Mouse (Mus musculus): ENCODE measurements around the gene Arhgap45. TPM values are rescaled to one million over a fixed set of nuclear protein-coding genes. Genes with fewer than 3 reads are reported as not detected.
"Not testable (repeated sequence)": the region's sequence is repeated elsewhere in the genome, so short reads cannot be mapped to it uniquely, and the experiment has no call there.

Arhgap45 gene
- polyA plus RNA-seq, 1 experiment from 2014 or later = 12.6 TPM

DNA sequence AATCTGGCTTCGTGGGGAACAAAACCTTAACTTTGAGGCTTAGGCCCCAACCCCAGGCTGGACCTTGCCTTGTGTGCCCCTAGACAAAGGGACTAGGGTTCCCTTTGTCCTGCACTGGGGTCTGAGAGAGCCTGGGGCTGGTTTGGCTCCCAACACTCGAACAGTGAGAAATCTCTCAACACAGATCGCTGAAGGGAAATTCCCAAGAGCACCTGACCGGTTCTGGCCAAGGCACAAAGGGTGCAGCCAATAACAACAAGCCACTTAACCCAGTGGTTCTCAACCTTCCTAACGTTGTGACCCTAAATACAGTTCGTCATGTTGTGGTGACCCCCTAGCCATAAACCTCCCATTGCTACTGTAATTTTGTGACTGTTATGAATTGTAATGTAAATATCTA, 33.8 kb downstream of the Arhgap45 start:
- 26% methylated on average over 6 of the region's 6 CpGs for WGBS

DNA sequence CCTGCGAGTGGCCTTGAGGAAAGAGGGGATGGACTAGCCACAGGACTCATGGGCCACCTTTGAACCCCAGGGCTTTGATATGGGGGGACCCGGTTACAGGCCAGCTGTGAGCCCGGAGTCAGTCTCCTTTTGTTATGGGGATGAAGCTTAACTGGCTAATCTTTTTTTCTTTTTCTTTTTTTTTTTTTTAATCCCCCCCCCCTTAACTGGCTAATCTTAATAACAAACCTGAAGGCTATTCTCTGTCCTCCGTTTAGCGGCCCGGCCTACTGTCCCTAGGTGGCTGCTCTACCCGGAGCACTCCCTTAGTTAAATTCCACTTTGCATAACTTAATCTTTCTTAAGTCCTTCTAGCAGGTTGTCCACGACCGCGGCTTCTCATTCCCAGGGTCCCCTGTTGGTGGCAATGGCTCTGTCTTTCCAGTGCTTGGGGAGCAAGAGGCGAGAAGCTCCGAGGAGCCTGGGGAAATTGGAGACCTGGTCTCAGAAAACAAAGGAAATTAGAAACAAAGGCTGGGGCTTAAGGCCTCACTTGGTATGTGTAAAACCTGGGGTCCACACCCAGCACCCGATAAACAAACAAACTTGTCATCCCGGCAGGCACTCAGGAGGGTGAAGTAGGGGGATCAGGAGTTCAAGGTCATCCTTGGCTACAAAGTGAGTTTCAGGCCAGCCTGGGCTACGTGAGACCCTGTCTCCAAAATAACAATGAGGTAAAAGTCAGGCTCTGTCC, 34.6 kb downstream of the Arhgap45 start:
- WGBS = 32% methylated on average over 15 of the region's 15 CpGs
- peaks cover 36% of the 10 kb centered on the region for H3K4me1 ChIP-seq (replicated peaks)
- no peak overlapping the region; the same call in 1 of the 2 replicates for H3K9ac ChIP-seq (replicated peaks)
- H3K27ac ChIP-seq = 0 out of 2 replicates have a peak overlapping the region, but pooled peaks have one; percentile 32
- peaks cover 9% of the 10 kb centered on the region for H3K36me3 ChIP-seq
- peaks cover 10% of the 10 kb centered on the region; the same call in 1 of the 2 replicates for H3K27me3 ChIP-seq
- ATAC-seq (ENCODE audit: insufficient number of reproducible peaks, insufficient read depth, low FRiP score, low TSS enrichment, low read depth) = no peak
- no peak overlapping the region for H3K4me3 ChIP-seq (replicated peaks)
- H3K9me3 ChIP-seq = no peaks in the 10 kb centered on the region
- H3K4me2 ChIP-seq = no peak overlapping the region

More for the DNA sequence above, 33.8 kb downstream of the Arhgap45 start:
- Histone ChIP-seq H3K9ac (replicated peaks) (no peak overlapping the region; the same call in 1 of the 2 replicates), H3K9me3 (no peaks in the 10 kb centered on the region), H3K4me2 (no peak overlapping the region), H3K4me3 (replicated peaks) (no peak overlapping the region), H3K4me1 (replicated peaks) (peaks cover 30% of the 10 kb centered on the region), H3K27me3 (peaks cover 10% of the 10 kb centered on the region; the same call in 1 of the 2 replicates), H3K27ac (no peak overlapping the region), H3K36me3 (peaks cover 1% of the 10 kb centered on the region)
- no peak for ATAC-seq (ENCODE audit: insufficient number of reproducible peaks, insufficient read depth, low FRiP score, low TSS enrichment, low read depth)

DNA sequence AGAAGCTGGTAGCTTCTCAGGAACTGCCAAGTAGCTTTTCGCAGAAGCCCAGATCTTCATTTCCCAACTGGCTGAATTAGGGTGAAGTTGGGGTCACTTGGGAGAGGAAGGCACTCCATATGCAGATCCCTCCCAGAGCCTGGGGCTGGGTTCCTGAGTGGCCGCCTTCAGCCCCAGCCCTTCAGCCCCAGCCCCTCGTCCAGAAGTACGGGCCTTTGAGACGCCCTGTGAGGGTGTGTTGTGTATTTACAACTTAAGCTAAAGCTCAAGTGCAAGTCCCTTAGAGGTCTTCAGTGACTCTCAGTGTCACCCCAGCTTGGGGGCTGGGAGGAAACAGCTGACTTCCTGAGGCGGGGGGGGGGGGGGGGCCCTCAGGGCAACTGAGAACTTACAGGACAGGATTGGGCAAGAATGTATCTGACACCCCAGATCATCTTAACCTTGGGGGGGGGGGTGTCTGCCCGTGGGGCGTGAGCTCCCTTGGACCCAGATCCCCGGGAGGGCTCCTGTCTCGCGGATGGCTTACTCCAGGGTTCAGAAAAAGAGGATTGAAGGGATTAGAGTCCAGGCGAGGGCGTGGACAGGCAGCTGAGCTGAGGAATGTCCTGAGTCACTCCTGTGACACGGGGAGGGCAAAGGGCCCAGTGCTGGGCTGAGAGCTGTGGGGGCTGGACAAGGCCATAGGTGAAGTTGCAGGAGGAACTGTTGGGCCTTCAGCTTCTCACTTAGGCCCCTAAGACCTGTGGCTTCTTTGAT, 35.3 kb downstream of the Arhgap45 start:
- Histone ChIP-seq H3K9me3 (no peaks in the 10 kb centered on the region), H3K4me3 (replicated peaks) (no peak overlapping the region), H3K27ac (0 out of 2 replicates have a peak overlapping the region, but pooled peaks have one; percentile 32), H3K27me3 (peaks cover 8% of the 10 kb centered on the region; the same call in 1 of the 2 replicates), H3K4me1 (replicated peaks) (peaks cover 36% of the 10 kb centered on the region), H3K4me2 (peak overlapping the region; percentile 77), H3K9ac (replicated peaks) (no peak overlapping the region), H3K36me3 (peaks cover 17% of the 10 kb centered on the region)
- ATAC-seq (ENCODE audit: insufficient number of reproducible peaks, insufficient read depth, low FRiP score, low TSS enrichment, low read depth) = no peak
- 41% methylated on average over 14 of the region's 14 CpGs for WGBS

DNA sequence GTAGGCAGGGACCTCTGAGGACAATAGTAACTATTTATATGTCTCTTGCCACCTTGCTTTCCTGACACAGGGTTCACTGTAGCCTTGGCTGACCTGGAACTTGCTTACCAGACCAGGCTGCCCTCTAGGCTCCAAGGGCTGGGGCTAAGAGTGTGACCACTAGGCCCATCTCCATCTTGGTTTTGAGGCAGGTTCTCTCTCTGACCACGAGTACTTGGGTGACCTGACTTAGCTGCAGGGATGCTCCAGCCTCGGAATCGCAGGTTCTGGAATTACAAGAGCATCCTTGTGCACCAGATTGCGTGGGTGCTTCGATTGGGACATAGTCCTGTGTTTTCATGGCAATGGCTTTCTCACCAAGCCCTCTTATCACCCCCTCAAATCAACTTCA, 35.9 kb downstream of the Arhgap45 start:
- peaks cover 32% of the 10 kb centered on the region for H3K4me1 ChIP-seq (replicated peaks)
- no peak for ATAC-seq (ENCODE audit: insufficient number of reproducible peaks, insufficient read depth, low FRiP score, low TSS enrichment, low read depth)
- peaks cover 23% of the 10 kb centered on the region for H3K36me3 ChIP-seq
- H3K27ac ChIP-seq = no peak overlapping the region
- no peak overlapping the region for H3K4me3 ChIP-seq (replicated peaks)
- no peak overlapping the region for H3K9ac ChIP-seq (replicated peaks)
- peak overlapping the region; percentile 77 for H3K4me2 ChIP-seq
- H3K9me3 ChIP-seq = no peaks in the 10 kb centered on the region
- WGBS = 79% methylated on average over 5 of the region's 5 CpGs
- peaks cover 2% of the 10 kb centered on the region; the same call in 1 of the 2 replicates for H3K27me3 ChIP-seq

DNA sequence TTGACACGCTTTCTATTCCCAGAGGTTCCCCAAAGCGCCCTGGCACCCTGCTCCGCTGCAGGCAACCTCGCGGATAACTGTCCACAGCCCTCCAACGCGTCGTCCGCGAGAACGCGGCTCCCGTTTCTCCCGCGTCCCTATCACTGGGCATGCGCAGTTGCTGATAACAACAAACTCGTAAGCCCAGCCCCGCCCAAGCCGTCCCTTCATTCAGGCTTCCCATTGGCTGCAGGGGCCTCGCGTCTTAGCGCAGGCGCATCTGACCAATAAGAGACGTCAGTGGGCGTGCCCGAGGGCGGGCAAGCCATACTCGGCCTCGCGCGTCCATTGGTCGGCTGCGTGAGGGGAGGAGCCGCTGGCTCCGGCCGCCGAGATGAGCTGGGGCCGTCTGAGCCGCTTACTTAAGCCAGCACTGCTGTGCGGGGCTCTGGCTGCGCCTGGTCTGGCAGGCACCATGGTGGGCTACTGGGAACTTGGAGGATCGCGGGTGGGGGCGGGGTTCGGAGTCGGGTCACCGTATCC, 36.9 kb downstream of the Arhgap45 start:
- no peaks in the 10 kb centered on the region for H3K27me3 ChIP-seq
- H3K4me1 ChIP-seq (replicated peaks) = peaks cover 23% of the 10 kb centered on the region
- peak; percentile 98 for ATAC-seq (ENCODE audit: insufficient number of reproducible peaks, insufficient read depth, low FRiP score, low TSS enrichment, low read depth)
- whole genome bisulfite sequencing = under 1% methylated on average over 47 of the region's 47 CpGs
- H3K9ac ChIP-seq (replicated peaks) = peak overlapping the region; percentile 92
- H3K36me3 ChIP-seq = peaks cover 32% of the 10 kb centered on the region
- peak overlapping the region; percentile 98 for H3K27ac ChIP-seq
- no peaks in the 10 kb centered on the region for H3K9me3 ChIP-seq
- H3K4me3 ChIP-seq (replicated peaks) = peak overlapping the region; percentile 89
- H3K4me2 ChIP-seq = peak overlapping the region; percentile 77

DNA sequence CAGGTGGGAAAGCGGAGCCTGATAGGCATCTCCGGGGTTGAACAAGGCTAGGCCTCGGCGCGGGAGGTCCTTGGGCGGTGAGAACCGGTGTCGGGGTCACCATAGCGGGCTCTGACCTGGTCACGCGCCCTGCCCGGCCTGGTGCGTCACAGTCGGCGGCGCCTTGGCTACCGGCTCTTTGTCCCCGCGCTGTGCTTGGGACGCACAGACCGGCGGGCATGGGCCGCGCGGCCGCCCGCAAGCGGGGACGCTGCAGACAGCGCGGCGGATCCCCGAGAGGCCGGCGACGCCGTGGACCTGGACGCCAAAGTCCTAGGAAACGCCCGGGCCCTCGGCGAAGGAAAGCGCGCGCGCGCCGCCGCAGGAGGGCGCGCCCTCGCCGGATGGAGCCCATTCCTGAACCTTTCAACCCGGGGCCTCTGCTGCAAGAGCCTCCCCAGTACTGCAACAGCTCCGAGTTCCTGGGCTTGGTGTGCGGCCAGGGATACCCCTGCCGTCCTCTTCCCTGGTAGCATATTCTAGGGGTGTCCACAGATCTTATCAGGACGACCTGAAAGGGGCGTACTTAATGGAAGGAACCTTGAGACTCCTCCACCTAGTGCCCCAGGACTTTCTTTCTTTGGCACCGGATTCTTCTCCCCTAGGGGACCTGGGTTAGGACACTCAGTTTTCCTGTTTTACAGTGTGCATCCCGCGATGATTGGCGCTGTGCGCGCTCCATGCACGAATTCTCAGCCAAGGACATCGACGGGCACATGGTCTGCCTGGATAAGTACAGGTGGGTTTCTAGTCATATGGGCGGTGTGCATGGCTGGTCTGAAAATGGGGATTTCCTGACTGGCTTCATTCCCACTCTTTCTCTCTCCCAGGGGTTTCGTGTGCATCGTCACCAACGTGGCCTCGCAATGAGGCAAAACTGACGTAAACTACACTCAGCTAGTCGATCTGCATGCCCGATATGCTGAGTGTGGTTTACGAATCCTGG, 37.7 kb downstream of the Arhgap45 start:
- H3K4me2 ChIP-seq = peak overlapping the region; percentile 77
- peak; percentile 44 for ATAC-seq (ENCODE audit: insufficient number of reproducible peaks, insufficient read depth, low FRiP score, low TSS enrichment, low read depth)
- 3% methylated on average over 77 of the region's 77 CpGs for WGBS
- H3K9me3 ChIP-seq = no peaks in the 10 kb centered on the region
- H3K36me3 ChIP-seq = peaks cover 40% of the 10 kb centered on the region
- peak overlapping the region; percentile 89 for H3K4me3 ChIP-seq (replicated peaks)
- peak overlapping the region; percentile 98 for H3K27ac ChIP-seq
- peaks cover 18% of the 10 kb centered on the region for H3K4me1 ChIP-seq (replicated peaks)
- peak overlapping the region; percentile 92 for H3K9ac ChIP-seq (replicated peaks)
- no peaks in the 10 kb centered on the region for H3K27me3 ChIP-seq

DNA sequence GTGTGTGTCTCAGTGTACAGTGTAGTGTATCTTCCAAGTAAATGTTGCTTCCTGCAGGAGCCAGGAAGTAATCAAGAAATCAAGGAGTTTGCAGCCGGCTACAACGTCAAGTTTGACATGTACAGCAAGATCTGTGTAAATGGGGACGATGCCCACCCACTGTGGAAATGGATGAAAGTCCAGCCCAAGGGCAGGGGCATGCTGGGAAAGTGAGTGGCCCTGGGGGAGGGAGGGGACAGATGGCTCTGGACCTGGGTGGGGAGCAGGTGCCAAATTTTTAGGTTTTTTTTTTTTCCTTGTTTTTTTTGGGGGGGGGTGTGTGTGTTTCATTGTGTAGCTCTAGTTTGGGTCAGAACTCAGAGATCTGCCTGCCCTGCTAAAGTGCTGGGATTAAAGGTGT, 38.5 kb downstream of the Arhgap45 start:
- WGBS = 38% methylated on average over 3 of the region's 3 CpGs
- Histone ChIP-seq H3K4me3 (replicated peaks) (peak overlapping the region; percentile 89), H3K4me1 (replicated peaks) (peaks cover 18% of the 10 kb centered on the region), H3K4me2 (peak overlapping the region; percentile 77), H3K9ac (replicated peaks) (peak overlapping the region; percentile 92), H3K36me3 (peaks cover 48% of the 10 kb centered on the region)
- not testable (repeated sequence) for H3K27me3 ChIP-seq; ATAC-seq (ENCODE audit: insufficient number of reproducible peaks, insufficient read depth, low FRiP score, low TSS enrichment, low read depth); H3K9me3 ChIP-seq; H3K27ac ChIP-seq

DNA sequence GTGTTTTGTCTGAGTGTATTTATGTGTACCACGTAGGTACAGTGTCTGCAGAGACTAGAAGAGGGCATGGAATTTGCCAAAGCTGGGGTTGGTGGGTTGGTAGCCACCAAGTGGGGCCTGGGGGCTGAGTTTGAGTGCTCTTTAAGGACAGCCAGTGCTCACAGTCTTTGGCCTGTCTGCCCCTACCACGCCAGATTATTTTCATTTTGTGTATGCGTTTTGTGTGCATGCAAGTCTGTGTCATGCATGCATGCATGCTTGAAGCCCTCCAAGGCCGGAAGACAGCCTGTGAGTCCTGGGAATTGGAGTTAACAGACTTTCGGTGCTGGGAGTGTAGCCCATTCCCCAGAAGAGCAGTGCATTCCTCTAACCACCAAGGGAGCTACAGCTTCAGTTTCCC, 38.9 kb downstream of the Arhgap45 start:
- H3K27me3 ChIP-seq = no peaks in the 10 kb centered on the region
- WGBS = 83% methylated on average over 5 of the region's 5 CpGs
- H3K9me3 ChIP-seq = no peaks in the 10 kb centered on the region
- H3K4me3 ChIP-seq (replicated peaks) = peak overlapping the region; percentile 89; the same call in 1 of the 2 replicates
- peaks cover 18% of the 10 kb centered on the region for H3K4me1 ChIP-seq (replicated peaks)
- H3K9ac ChIP-seq (replicated peaks) = no peak overlapping the region; the same call in 1 of the 2 replicates
- no peak for ATAC-seq (ENCODE audit: insufficient number of reproducible peaks, insufficient read depth, low FRiP score, low TSS enrichment, low read depth)
- H3K4me2 ChIP-seq = peak overlapping the region; percentile 77
- peaks cover 53% of the 10 kb centered on the region for H3K36me3 ChIP-seq
- H3K27ac ChIP-seq = no peak overlapping the region

DNA sequence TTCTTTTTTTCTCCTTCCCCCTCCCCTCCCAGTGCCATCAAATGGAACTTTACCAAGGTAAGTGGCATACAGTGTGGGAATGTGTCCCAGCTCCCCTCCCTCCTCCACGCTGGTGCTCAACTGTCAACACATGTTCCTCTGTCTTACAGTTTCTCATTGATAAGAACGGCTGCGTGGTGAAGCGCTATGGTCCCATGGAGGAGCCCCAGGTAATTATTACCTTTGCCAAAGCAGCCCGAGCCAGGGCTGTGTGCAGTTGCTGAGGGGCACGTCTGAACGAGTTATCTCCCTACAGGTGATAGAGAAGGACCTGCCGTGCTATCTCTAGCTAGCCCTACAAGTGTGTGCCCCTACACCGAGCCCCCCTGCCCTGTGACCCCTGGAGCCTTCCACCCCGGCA, 39.4 kb downstream of the Arhgap45 start:
- no peak overlapping the region for H3K4me3 ChIP-seq (replicated peaks)
- ATAC-seq (ENCODE audit: insufficient number of reproducible peaks, insufficient read depth, low FRiP score, low TSS enrichment, low read depth) = no peak
- peaks cover 18% of the 10 kb centered on the region for H3K4me1 ChIP-seq (replicated peaks)
- H3K9me3 ChIP-seq = no peaks in the 10 kb centered on the region
- no peak overlapping the region; the same call in 1 of the 2 replicates for H3K9ac ChIP-seq (replicated peaks)
- peaks cover 58% of the 10 kb centered on the region for H3K36me3 ChIP-seq
- H3K27me3 ChIP-seq = no peaks in the 10 kb centered on the region
- H3K27ac ChIP-seq = no peak overlapping the region
- H3K4me2 ChIP-seq = 0 out of 2 replicates have a peak overlapping the region, but pooled peaks have one; percentile 77
- 85% methylated on average over 10 of the region's 10 CpGs for WGBS

DNA sequence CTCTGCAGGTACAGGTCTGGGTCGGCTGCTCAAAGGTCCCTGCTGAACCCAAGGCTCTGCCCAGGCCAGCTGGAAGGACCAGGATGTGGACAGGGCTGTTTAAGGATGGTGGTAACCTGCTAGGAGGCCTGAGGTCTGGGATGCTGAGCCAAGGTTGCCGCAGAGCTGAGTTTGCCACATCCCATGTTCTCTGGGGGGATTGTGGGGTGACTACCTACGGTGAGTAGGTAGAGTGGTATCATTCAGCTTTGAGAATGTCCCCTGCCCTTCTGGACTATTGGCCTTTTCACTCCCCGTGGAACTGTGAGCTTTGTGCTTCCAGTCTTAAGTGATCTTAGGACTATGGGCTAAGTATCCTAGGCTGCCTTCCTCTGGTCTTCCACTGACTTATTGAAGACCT, 40.1 kb downstream of the Arhgap45 start:
- H3K4me3 ChIP-seq (replicated peaks) = no peak overlapping the region
- H3K27me3 ChIP-seq = no peaks in the 10 kb centered on the region
- no peaks in the 10 kb centered on the region for H3K9me3 ChIP-seq
- no peak for ATAC-seq (ENCODE audit: insufficient number of reproducible peaks, insufficient read depth, low FRiP score, low TSS enrichment, low read depth)
- peaks cover 16% of the 10 kb centered on the region for H3K4me1 ChIP-seq (replicated peaks)
- no peak overlapping the region for H3K9ac ChIP-seq (replicated peaks)
- H3K4me2 ChIP-seq = no peak overlapping the region
- no peak overlapping the region for H3K27ac ChIP-seq
- 90% methylated on average over 4 of the region's 4 CpGs for WGBS
- H3K36me3 ChIP-seq = peaks cover 64% of the 10 kb centered on the region

Measured in limb, embryonic 12.5 days (tissue).